Mouse (Mus musculus) fat pad, adult 2 months (tissue): Measurements from ENCODE around the gene Anapc7.
A peak's percentile ranks its signal among the peaks of the same experiment; 100 is the strongest.
"Not testable (repeated sequence)": the region's sequence is repeated elsewhere in the genome, so short reads cannot be mapped to it uniquely, and the experiment has no call there.

Experiments
- DNase-seq: peaks from one replicate; pipeline ENCODE4 v3.0.0-alpha.2; 2011; ENCODE audit warnings: low read depth, low spot score; ENCODE audit errors: extremely low read depth

Gene Anapc7

GRCm38 (mm10) chr5:122403362-122403761 lies 18.1 kb upstream of the Anapc7 start:
- no peak for DNase-seq

DNA sequence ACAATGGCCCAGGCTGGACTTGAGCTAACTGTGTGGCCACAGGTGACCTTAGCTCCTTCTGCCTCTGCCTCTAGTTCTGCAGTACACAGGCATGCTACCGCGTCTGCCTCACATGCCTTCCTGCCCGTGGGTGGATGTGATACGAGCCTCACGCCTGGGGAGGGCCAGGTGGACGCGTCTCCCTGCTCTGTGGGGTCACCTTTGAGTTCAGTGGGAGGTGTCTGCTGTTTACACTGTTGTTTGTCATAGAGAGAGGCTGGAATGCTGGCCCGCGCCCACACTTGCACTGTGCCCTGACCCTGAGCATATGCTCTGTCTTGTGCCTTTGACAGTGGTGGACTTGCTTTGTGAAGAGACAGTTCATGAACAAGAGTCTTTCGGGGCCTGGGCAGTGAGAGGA lies 16.0 kb upstream of the Anapc7 start:
- no peak for DNase-seq

- DNase-seq: no peak
Measured at GRCm38 (mm10) chr5:122409692-122410645, 11.5 kb upstream of the Anapc7 start.

DNA sequence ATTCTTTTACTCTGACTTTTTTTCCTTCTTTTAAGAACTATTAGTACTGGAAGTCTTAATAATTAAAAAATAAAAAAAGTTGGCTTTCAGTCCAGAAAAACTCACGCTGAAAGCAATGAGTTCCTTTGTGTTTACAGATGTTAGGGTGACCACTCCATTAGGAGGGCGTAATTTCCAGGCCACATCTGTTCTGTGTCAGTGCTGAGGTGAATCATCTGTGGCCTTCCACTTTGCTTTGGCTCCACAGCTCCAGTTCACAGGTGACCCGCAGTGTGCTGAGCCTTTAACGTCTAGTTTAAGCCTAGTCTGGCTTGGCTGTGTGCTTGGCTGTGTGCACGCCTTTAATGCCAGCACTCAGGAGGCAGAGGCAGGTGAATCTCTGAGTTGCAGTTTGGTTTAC lies 9.6 kb upstream of the Anapc7 start:
- no peak for DNase-seq

- DNase-seq: no peak
Measured at GRCm38 (mm10) chr5:122412826-122413225, 8.7 kb upstream of the Anapc7 start.

- DNase-seq: no peak
Measured at GRCm38 (mm10) chr5:122414351-122414750, 7.1 kb upstream of the Anapc7 start.

DNA sequence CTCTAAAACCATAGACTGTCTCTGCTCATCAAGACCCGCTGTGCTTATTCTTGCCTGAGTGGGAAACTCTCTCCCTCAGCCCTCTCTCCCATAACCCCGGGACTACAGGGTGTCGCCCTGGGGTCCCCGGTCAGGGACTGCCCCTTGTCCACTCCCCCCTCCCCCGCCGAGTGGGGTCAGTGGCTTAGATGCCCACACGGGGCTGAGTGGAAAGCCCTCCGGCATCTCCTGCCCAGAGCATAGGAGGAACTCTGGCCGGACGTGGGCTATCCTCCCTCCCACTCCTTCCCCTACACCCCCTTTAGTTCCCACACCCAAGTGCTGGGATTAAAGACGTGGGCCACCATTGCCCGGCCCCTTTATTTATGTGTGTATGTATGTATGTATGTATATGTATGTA lies 6.0 kb upstream of the Anapc7 start:
- no peak for DNase-seq

- not testable (repeated sequence) for DNase-seq
Measured at GRCm38 (mm10) chr5:122420676-122421075, 817 bp upstream of the Anapc7 start.

GRCm38 (mm10) chr5:122422071-122422964 lies 825 bp downstream of the Anapc7 start:
- DNase-seq: no peak

GRCm38 (mm10) chr5:122423083-122423482 lies 1.6 kb downstream of the Anapc7 start:
- DNase-seq: no peak

DNA sequence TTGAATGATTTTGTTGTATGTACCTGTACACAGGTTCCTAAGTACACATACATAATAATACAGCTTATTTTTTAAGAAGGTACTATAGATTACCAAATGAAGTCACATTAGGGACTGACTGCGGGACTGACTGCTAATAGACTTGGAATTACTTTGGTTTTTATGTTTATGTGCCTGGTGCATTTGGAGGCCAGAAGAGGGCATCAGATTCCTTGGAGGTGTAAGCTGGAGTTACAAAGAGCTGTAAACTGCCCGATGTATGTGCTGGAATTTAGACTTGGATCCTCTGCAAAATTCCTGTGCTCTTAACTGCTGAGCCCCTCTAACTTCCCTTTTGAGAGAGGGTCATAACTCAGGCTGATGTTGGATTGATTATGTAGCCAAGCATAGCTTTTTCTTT lies 4.1 kb downstream of the Anapc7 start:
- no peak for DNase-seq

GRCm38 (mm10) chr5:122430036-122430775 lies 8.7 kb downstream of the Anapc7 start:
- DNase-seq: no peak

GRCm38 (mm10) chr5:122431221-122431620 lies 9.7 kb downstream of the Anapc7 start:
- DNase-seq: no peak

GRCm38 (mm10) chr5:122434541-122434940 lies 13.0 kb downstream of the Anapc7 start:
- DNase-seq: no peak

- no peak for DNase-seq
Measured at GRCm38 (mm10) chr5:122439400-122440094, 18.1 kb downstream of the Anapc7 start.

GRCm38 (mm10) chr5:122440095-122440630 lies 18.7 kb downstream of the Anapc7 start:
- no peak for DNase-seq

DNA sequence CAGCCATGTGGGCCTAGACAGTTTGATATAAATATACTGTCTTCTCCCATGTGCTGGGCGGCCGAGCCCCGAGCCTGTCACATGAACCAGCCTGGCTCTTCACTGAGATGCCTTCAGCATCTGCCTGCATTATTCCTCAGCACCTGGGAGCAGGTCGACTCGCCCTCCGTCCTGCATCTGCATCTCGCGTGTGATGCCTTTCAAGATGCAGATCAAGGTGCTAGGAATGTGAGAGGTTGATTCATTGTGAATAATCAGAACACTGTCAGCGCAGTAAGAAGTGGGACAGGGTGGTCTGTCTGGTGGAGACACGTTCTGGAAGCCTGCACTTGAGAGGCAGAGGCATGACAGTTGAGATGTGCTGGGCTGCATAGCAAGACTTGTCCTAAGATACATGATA lies 23.0 kb downstream of the Anapc7 start:
- DNase-seq: no peak

DNA sequence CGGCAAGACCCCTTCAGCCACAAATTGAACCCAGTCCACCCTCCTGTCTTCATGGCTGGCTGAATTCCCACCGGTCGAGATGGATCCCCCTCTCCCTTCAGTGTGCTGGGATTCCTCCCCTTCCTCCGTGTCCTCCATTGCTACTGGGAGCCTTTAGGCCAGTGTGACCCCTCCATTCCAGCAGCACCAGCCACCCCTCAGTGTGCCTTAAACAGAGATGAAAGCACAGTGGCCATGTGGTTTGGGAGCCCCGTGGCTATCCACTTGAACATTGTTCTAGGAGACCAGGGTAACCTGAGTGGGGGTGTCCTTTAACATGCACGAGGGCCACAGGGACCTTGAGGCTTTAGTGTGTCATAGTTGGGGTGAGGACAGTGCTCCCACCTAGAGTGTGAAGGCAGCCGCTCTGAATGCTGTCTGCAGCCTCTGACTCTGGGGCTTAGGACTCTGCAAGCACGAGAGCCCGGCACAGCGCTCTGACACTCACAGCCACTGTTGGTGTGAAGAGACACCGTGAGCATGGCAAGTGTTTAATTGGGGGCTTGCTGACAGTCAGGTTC lies 23.6 kb downstream of the Anapc7 start:
- DNase-seq: no peak

GRCm38 (mm10) chr5:122447857-122448256 lies 26.4 kb downstream of the Anapc7 start:
- DNase-seq: peak; percentile 92

DNA sequence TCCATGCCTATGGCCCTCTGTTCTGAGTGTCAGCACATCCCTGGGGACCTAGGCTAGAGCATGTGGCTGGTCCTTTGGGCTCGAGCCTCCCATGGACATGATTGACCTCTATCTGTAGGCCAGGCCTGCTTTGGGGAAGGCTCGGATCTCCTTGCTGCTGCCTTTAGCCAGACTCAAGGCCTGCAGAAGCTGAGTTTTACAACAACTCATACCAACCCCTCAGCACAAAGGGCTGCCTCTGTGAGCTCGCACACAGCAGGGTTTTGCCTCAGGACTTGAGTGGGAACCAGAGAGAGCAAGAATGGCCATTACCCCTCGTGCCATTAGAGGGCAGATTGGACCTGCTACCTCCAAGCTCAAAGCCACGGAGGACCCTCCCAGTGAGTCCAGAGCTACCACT lies 27.4 kb downstream of the Anapc7 start:
- DNase-seq: no peak
